Mouse (Mus musculus) gastrocnemius, postnatal 36 days (tissue): ENCODE results near the gene Bdkrb2. TPM values are rescaled to one million over a fixed set of nuclear protein-coding genes. Genes with fewer than 3 reads are reported as not detected.

Source experiments
- DNase-seq, 2 experiments: peaks; one replicate each; pipeline ENCODE4 v3.0.0; 2022
- intact Hi-C: fragments of 180-260 bp; cut with DNase I; formaldehyde crosslinking; loops from one replicate; pipeline ENCODE4 v1.15.1; 2025
- total RNA-seq, 2 experiments: library from RNA; stranded (reverse); gene quantifications; 2 replicates each; pipeline ENCODE4 v1.2.3; 2021

Bdkrb2 gene
- total RNA-seq, 2 experiments from 2014 or later, result 0.52 to 0.66 TPM

DNA sequence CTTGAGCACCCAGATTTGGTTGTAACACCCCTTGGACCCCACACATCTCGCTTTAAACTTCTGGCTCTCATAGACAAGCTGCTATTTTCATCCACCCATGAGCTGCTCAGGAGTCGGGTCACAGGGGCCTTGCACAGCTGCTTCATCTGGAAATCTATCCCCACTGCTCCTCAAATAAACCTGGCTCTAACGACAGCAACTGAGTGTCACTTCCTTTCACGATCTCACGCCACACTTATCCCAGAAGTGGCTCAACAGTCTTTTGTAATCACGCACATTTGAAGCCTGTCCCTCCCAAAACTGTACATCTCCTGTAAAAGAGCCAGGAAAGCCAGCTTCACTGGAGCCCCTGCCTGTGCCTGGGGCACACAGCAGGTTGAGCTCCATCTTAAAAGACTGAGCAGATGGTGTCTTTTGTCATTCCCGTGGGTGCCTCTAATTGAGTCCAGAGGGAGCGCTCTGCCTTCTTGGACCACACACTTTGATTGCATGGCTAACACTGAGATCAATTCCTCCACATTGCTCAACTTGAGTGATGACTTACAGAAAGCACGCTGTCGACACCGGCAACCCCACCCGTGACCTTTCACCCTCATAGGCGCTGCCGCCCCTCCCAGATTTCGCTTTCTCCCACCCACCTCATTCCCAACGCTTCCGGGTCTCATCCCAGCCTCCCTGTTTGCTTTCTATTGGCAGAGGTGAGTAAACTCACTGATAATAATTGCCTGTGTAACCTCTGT is 17.2 kb upstream of the Bdkrb2 start:
- intact Hi-C loops, result no loop called here

GRCm38 (mm10) chr12:105546538-105546937 is 16.5 kb upstream of the Bdkrb2 start:
- DNase-seq, result no peak
- intact Hi-C loops, result no loop called here

More for the DNA sequence above, 17.2 kb upstream of the Bdkrb2 start:
- DNase-seq, result peak in 1 of 2 experiments; percentile 25

DNA sequence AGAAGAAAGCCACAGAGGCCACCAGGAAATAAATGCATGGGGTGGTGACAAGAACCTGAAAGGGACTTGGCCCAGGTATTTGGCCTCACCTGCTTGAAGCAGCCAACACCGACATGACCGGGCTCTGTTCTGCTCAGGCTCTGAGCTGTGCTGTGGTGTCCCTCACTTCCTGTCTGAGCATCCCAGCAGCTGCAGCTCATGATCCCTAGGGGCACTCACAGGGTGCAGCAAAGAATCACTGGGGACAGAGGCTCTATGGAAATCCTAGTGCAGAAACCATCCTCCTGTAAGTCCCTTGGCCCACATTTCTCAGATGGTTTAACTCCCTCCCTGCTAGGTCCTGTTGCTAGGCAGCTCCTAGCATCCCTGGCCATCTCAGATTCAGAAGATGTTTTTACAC is 15.9 kb upstream of the Bdkrb2 start:
- intact Hi-C loops, result no loop called here
- DNase-seq, result no peak

DNA sequence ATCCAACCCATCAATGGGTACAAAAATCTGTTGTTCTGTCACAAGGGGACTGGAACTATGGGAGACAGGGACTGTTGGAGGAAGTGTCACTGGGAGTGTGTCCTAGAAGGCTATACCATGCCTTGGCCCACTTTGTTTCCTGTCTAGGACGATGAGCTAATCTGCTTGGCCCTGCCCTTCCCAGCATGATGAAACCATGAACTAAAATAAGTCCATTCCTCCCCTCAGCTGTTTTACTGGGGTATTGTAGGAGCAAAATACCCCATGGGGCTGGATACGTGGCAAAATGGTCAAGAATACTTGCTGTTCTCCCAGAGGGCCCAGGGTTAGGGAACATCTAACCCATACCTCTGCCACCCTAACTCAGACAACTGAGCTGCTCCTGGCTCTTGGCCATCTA is 15.0 kb upstream of the Bdkrb2 start:
- no peak for DNase-seq
- intact Hi-C loops, result no loop called here

GRCm38 (mm10) chr12:105548881-105549280 is 14.1 kb upstream of the Bdkrb2 start:
- DNase-seq, result no peak
- intact Hi-C loops, result no loop called here

GRCm38 (mm10) chr12:105549835-105550802 is 12.9 kb upstream of the Bdkrb2 start:
- intact Hi-C loops, result no loop called here
- DNase-seq, result no peak

DNA sequence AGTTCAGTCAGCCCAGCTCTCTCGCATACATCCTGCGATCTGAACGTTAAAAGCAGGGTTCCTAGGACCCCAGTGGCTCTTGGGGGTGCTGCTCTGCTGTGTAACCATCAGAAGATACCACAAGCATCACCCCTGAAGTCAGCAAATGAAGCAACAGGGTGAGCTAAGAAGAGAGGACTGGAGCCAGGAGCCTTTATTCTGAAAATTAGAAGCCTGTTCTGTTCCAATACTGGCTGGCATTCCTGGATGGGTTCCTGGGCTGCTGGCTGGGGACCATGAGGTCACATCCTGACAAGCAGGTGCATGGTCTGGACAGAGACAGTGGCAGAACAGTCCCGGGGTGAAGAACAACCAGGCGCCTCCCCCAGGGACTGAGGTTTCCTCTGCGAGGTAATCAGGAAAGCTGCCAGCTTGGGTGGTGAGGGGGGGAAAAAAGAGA is 11.5 kb upstream of the Bdkrb2 start:
- intact Hi-C loops, result no loop called here
- peak in 1 of 2 experiments; percentile 29 for DNase-seq

DNA sequence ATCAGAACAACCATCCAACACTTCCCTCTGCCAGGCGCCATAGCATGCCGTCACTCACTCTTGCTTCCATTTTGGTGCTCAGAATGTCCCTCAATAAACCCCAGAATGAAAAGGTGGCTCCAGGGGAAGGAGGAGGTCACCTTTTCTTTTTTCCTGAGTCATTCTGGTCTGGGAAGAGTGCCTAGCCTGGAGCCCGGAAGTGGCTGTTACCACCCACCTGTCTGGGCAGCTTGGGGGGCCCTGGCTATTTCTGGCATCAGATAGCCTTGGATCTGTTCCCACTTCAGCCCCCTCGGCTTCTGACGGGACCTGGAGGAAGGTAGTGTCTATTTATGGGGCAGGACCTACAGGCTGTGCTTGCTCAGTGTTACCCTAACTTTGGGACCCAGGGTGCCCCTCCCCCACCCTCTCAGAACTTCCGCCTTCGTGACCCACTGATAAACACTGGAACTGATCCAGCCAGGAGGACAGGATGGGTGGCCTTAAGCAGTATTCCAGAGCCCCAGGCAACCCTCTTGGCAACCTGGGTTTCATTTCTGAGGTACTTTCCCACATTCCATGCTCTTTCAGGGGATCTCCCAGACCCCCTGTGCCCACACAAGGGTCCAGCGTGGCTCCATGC is 8.8 kb upstream of the Bdkrb2 start:
- intact Hi-C loops, result no loop called here
- no peak for DNase-seq

DNA sequence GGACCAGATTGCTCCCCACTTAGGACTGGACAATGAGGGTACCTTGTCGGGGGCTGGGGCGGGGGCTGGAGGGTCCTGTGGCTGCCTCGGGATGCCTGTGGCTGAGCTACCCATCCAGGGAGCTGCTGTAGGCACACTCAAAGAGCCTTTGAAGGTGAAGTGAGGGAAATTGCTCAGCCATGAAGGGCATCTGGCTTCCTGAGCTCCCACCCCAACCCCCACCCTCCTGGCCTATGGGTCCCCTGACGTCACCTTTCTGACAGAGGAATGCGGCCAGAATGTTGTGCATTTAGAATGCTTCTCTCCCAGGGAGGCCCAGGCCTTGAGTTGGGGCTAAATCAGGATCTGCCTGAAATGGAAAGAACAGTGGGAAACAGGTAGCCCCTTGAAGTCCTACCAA is 7.9 kb upstream of the Bdkrb2 start:
- no peak for DNase-seq
- intact Hi-C loops, result no loop called here

DNA sequence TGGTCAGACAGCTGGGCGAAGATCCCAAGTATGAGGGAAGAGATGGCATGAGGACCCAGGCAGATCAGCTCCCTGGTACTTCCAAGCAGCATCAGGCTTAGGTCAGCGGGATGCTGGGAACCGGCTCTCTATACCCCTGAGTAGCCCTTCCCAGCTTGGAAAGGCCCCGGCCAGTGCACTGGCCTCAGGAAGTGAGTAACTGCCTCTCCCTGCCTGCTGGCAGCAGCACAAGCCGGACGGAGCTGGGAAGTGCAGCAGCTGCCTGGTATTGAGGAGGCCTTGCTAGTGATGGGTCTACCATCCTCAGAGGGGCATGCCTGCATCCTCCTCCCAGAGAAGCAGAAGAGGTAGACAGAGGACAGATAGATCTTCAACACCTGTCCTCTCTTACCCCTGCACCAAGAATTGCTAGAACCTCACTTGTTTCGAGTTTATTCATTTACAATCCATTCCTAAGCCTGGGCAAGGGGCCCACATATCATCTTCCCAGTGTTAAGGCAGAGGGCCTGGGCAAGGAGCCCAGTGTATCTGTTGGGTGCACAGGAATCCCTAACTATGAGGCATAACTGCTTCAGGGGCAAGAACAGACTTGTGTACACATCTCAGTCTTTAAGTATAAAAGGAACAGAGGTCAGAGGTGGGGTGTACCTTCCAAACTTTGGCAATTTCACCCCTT is 5.6 kb upstream of the Bdkrb2 start:
- peak in 1 of 2 experiments; percentile 58 for DNase-seq
- intact Hi-C loops, result no loop called here

DNA sequence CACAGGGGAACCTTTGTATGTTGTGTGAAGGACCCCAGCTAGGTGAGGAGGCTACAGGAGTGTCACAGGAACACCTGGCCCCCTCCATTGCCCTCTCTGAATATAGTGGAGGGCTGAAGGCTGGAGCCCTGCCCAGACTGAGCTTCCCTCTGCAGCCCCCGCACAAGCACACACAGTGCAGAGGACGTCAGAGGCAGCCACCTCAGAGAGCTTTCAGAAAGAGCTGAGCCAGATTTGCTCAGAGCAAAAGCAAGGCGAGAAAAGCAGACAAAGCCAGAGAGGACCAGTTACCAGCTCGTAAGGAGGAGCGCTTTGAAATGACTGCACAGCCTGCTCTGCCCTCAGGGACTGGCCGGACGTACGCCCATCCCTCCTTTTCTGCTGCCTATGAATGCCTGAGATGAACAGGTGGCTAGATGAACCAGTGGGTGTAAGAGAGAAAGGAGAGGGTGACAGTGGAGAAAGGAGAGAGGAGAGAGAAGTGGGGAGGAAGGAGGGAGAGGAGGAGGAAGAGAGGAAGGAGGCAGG is 2.0 kb upstream of the Bdkrb2 start:
- DNase-seq, result no peak
- intact Hi-C loops, result no loop called here

DNA sequence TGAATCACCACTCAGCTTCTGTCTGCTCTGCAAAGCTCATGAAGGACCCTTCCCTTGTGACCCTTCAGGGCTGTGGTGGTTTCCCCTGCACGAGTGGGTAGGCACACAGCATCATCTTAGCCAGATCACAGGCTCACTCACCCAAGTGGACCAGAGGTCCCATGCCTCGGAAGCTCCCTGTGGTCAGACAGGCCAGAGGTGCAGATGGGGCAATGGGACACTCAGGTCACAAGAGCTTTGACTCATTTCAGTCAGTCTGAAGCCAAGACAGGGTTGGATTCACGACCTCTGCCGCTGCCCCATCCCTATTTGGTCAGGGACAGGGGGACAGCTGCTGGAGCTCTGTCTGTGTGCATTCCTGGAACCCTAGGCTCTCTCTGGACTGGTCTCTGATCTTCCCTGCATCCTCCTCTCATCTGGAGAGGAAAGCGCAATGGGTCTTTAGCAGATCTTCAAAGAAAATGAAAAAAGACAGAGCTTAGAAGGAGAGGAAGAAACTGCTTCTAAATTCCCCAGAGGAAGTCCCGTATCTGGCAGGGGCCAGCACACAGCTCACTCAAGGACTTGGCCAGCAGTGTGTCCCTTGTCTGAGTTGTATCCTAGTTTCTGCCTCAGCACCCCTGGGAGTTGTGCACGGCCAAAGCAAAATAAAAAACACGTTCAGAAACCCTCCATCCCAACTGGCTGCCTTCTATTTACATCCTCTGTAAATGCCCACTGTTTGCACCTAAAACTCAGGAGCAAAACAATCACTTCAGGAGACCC is 788 bp upstream of the Bdkrb2 start:
- intact Hi-C loops, result no loop called here
- peak in 1 of 2 experiments; percentile 15 for DNase-seq

- intact Hi-C loops, result no loop called here
- DNase-seq, result no peak
Observed at GRCm38 (mm10) chr12:105563726-105564275, 775 bp downstream of the Bdkrb2 start.

DNA sequence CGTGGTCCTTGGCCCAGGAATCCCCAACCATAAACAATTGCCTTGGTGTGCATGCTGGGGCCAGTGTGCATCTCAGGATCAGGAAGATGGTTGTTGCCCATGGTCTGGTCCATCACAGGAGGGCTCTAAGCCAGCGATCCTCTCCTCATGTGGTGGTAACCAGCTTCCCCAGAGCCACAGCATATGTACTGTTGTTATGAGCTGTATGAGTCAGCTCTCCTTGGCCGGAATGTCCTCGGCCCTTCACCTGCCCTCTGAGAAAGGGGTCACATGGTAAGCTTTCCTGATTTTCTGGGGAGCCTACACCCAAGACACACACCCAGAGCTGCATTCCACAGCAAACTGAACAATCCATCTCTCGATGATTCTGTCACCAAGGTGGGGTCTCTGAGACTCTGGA is 2.2 kb downstream of the Bdkrb2 start:
- no peak for DNase-seq
- intact Hi-C loops, result no loop called here

DNA sequence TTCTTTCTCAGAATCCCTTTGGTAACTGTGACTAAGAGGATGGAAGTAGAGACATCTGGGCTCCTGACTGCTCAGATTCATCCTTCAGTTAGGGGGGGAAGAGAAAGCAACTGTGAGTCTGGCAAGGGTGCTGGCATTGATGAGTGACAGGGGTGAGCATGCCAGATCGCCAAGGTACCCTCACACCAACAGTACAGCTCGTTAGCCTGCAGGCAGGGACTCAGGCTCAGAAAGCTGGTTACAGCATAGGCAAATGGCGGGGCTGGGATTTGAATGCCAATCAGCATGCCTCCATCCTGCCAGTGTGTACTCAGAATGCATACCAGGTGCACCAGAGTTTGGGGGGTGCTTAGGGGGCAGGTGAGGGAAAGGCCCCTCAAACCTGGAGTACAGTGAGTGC is 8.8 kb downstream of the Bdkrb2 start:
- no peak for DNase-seq
- intact Hi-C loops, result no loop called here

DNA sequence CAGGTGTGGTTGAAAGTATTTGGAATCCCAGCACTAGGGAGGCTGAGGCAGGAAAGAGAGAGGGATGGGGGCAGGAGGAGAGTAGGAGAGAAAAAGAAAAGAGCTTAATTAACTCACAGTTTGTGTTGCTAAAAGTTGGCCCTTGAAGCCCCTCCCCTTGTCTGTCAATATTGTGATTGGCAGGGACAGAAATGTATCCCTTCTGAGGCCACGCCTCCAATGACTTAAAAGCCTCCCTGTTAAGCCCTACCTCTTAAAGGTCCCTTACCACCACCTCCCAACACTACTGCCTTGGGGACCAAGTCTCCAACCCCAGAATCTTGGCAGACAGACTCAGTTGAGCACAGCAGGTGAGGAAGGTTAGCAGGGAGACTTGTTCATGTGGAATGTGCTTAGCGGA is 9.6 kb downstream of the Bdkrb2 start:
- no peak for DNase-seq
- intact Hi-C loops, result no loop called here

- no peak for DNase-seq
- intact Hi-C loops, result no loop called here
Observed at GRCm38 (mm10) chr12:105574356-105574755, 11.3 kb downstream of the Bdkrb2 start.

DNA sequence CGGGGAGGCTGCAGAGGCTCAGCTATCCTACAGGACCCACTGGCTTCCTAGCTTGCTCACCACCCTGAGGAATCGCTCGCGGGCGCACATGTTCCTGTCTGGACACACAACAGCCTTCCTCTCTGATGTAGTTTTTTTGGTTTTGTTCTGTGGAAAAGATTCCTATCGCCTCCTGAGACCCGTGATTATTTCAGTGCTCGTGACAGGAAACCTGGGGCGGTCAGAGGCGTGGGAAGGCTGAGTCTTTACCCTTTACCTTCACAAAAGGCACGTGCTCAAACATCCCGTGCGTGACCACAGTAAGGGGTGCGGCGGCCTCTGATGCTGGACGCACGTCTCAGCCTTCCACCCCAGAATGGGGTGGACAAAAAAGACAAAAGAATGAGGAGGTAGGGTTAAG is 17.5 kb downstream of the Bdkrb2 start:
- intact Hi-C loops, result no loop called here
- DNase-seq, result no peak

DNA sequence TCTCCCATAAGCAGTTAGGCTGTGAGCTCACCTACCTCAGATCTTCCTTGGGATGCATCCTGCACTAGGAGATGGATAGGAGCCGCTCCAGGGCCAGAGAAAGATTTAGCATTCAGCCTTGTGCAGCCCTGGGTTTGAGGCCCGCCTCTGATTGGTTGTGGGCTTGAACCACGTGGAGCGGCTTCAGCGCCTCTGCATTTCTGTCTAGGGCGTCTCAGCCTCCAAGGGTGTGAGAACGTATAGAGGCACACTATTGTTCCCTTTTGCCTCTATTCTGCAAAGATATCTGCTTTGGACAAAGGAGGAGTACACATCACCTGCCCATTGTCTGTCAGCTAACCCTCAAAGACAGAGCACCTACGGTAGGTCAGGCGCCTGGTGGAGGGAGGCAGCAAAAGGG is 19.5 kb downstream of the Bdkrb2 start:
- intact Hi-C loops, result no loop called here
- DNase-seq, result no peak
